ENCODE assay signal across 23 mouse cellular contexts in genomic region chr2:173085763-173086162, GRCm38 (mm10). TPM values are rescaled to one million over a fixed set of nuclear protein-coding genes. Genes with fewer than 3 reads are reported as not detected.
A peak's percentile ranks its signal among the peaks of the same experiment; 100 is the strongest.
DNase-seq lines count a peak whose midpoint lies in the region; ATAC-seq lines count a peak whose summit lies in the region.
"Had no signal": no experiment of that assay in that cellular context is flagged by ENCODE, and none has a peak within 500 bp of the region (broad histone marks: within the 10 kb centered on the region; RNA-seq: fewer than 3 reads in every experiment).

No protein-coding gene starts in this region.

- H3K4me1 ChIP-seq in heart, embryonic 11.5 days (ENCODE audit: control insufficient read depth, insufficient read depth, low read length) = peaks cover 27% of the 10 kb centered on the region
- no peaks in the 10 kb centered on the region for H3K4me1 ChIP-seq in hindbrain, embryonic 16.5 days (ENCODE audit: control insufficient read depth, insufficient read depth, low read depth, low read length)

- WGBS in heart, embryonic 11.5 days (ENCODE audit: insufficient replicate concordance) = 86% methylated on average over 9 of the region's 9 CpGs
- 87% methylated on average over 9 of the region's 9 CpGs for WGBS in hindbrain, embryonic 16.5 days

- H3K27me3 ChIP-seq in heart, embryonic 11.5 days (ENCODE audit: control insufficient read depth, insufficient read depth, low read length) = no peaks in the 10 kb centered on the region
- no peaks in the 10 kb centered on the region for H3K27me3 ChIP-seq in splenic B cell, adult 2 months (ENCODE audit: control insufficient read depth, insufficient read depth, low read length, poor library complexity, severe bottlenecking)
- H3K27me3 ChIP-seq in hindbrain, embryonic 16.5 days (replicated peaks; ENCODE audit: control insufficient read depth, insufficient read depth, low read length) = no peaks in the 10 kb centered on the region
- H3K27me3 ChIP-seq: embryonic facial prominence, embryonic 12.5 days had no signal

- H3K9me3 ChIP-seq in heart, embryonic 11.5 days (replicated peaks; ENCODE audit: control insufficient read depth, low read length) = no peaks in the 10 kb centered on the region
- H3K9me3 ChIP-seq in hindbrain, embryonic 16.5 days (ENCODE audit: control insufficient read depth, low read length) = no peaks in the 10 kb centered on the region
- H3K9me3 ChIP-seq: embryonic facial prominence, embryonic 12.5 days; forebrain, embryonic 10.5 days; midbrain, embryonic 12.5 days had no signal

- ATAC-seq in heart, embryonic 11.5 days (replicated peaks; ENCODE audit: insufficient number of reproducible peaks, low FRiP score, low TSS enrichment) = no peak
- no peak for ATAC-seq in hindbrain, embryonic 16.5 days

- no peak overlapping the region for H3K4me3 ChIP-seq in heart, embryonic 11.5 days (ENCODE audit: low read depth, low read length)
- H3K4me3 ChIP-seq in hindbrain, embryonic 16.5 days (ENCODE audit: low read length) = no peak overlapping the region
- H3K4me3 ChIP-seq: embryonic facial prominence, embryonic 12.5 days; forebrain, embryonic 10.5 days; heart, adult 2 months; midbrain, embryonic 12.5 days; myocyte had no signal

- no peak for DNase-seq in heart, postnatal 4 days
- peak; percentile 93 for DNase-seq in CD4-positive helper T cell, adult 2 months (ENCODE audit: low read depth, low spot score)
- peak; percentile 95 for DNase-seq in T-cell, adult 2 months (ENCODE audit: low spot score)
- DNase-seq in splenic B cell, adult 2 months (ENCODE audit: low read depth, low spot score) = peak; percentile 70
- DNase-seq in cerebellum, postnatal 25 days = no peak
- no peak for DNase-seq in frontal cortex, adult 2 months (ENCODE audit: extremely low spot score in 1 of 2, low spot score in 1 of 2)
- DNase-seq: adrenal gland, postnatal 10 days; cerebellum, postnatal 10 days; kidney, adult 11 months; kidney, postnatal 36 days; layer of hippocampus, postnatal 36 days; lung, postnatal 36 days; right cerebral cortex, postnatal 25 days had no signal

- no peak overlapping the region for H3K4me2 ChIP-seq in heart, embryonic 11.5 days
- H3K4me2 ChIP-seq in hindbrain, embryonic 16.5 days (ENCODE audit: low read length) = no peak overlapping the region
- H3K4me2 ChIP-seq: embryonic facial prominence, embryonic 12.5 days; midbrain, embryonic 12.5 days had no signal

- no peaks in the 10 kb centered on the region for H3K36me3 ChIP-seq in heart, embryonic 11.5 days (ENCODE audit: control insufficient read depth, insufficient read depth, low read length)
- no peaks in the 10 kb centered on the region for H3K36me3 ChIP-seq in splenic B cell, adult 2 months (ENCODE audit: control insufficient read depth, insufficient read depth, low read length, poor library complexity, severe bottlenecking)
- H3K36me3 ChIP-seq in hindbrain, embryonic 16.5 days (ENCODE audit: control insufficient read depth, insufficient read depth, low read length) = no peaks in the 10 kb centered on the region
- H3K36me3 ChIP-seq: embryonic facial prominence, embryonic 12.5 days; forebrain, embryonic 10.5 days; midbrain, embryonic 12.5 days had no signal

- H3K9ac ChIP-seq in heart, embryonic 11.5 days (ENCODE audit: low read depth, low read length) = no peak overlapping the region
- no peak overlapping the region for H3K9ac ChIP-seq in hindbrain, embryonic 16.5 days (ENCODE audit: low read depth, low read length)
- H3K9ac ChIP-seq: embryonic facial prominence, embryonic 12.5 days; liver, embryonic 14.5 days; midbrain, embryonic 12.5 days had no signal

- H3K27ac ChIP-seq in heart, embryonic 11.5 days (ENCODE audit: low read depth, low read length) = peak overlapping the region; percentile 97; the same call in 1 of the 2 replicates
- no peak overlapping the region for H3K27ac ChIP-seq in hindbrain, embryonic 16.5 days (ENCODE audit: low read depth, low read length)
- H3K27ac ChIP-seq: embryonic facial prominence, embryonic 12.5 days; forebrain, embryonic 10.5 days; heart, adult 2 months; liver, embryonic 14.5 days; midbrain, embryonic 12.5 days; stomach, postnatal 0 days had no signal

RNA-seq across cellular contexts. Expression of gene Ctcfl, which starts 33.6 kb away (rescaled TPM):
- polyA plus RNA-seq in heart, embryonic 11.5 days (2014; fragmentation: Nextera tagmentation; extraction: Ambion mirVana) = 0.39 and 0.42 TPM in 2 replicates
- under 1 TPM; 0.14 TPM for total RNA-seq in heart, postnatal 4 days (2021)
- polyA plus RNA-seq in frontal cortex, adult 2 months (2012; rRNA removed) = not detected in 2 replicates
- polyA plus RNA-seq in hindbrain, embryonic 16.5 days (2015; fragmentation: Nextera tagmentation; extraction: Ambion mirVana) = 0.08 TPM in 1 of 2 replicates, not detected in the other
- total RNA-seq: layer of hippocampus, postnatal 36 days had no signal
- polyA plus RNA-seq: C2C12; heart, adult 2 months; midbrain, embryonic 12.5 days; myocyte; stomach, postnatal 0 days had no signal

Comparison
In these comparisons a context has a peak if more than half of its experiments do, and no peak if none do; other contexts are left out.
1. DNase-seq: peak in CD4-positive helper T cell, adult 2 months (single experiment), T-cell, adult 2 months (single experiment) and splenic B cell, adult 2 months (single experiment); none in heart, postnatal 4 days (single experiment), cerebellum, postnatal 25 days (0 of 2) and frontal cortex, adult 2 months (0 of 2).